Mouse (Mus musculus): ENCODE measurements at regions not wholly inside any gene's neighbourhood (a gene's known extent, or its start where the extent isn't known, plus 50 kb on each side); places are given as distances from the start of the nearest gene placed in this dataset.
A peak's percentile ranks its signal among the peaks of the same experiment; 100 is the strongest.

- no peaks in the 10 kb centered on the region for H3K36me3 ChIP-seq
- peaks cover 27% of the 10 kb centered on the region for H3K4me1 ChIP-seq (replicated peaks)
- H3K27me3 ChIP-seq (ENCODE audit: insufficient read depth, poor library complexity, severe bottlenecking): no peaks in the 10 kb centered on the region
- WGBS: 8% methylated on average over 6 of the region's 6 CpGs
- peak overlapping the region; percentile 21 for H3K4me3 ChIP-seq
- H3K9me3 ChIP-seq: no peaks in the 10 kb centered on the region
- DNase-seq (ENCODE audit: low spot score): peak; percentile 70
- H3K27ac ChIP-seq: peak overlapping the region; percentile 81
Observed at GRCm38 (mm10) chr13:37541674-37542073, 196.7 kb downstream of the Ly86 start.

- Histone ChIP-seq H3K4me1 (replicated peaks) (peaks cover 31% of the 10 kb centered on the region), H3K36me3 (no peaks in the 10 kb centered on the region), H3K4me3 (no peak overlapping the region), H3K27ac (no peak overlapping the region), H3K27me3 (ENCODE audit: insufficient read depth, poor library complexity, severe bottlenecking) (no peaks in the 10 kb centered on the region), H3K9me3 (no peaks in the 10 kb centered on the region)
- 89% methylated on average over 13 of the region's 13 CpGs for WGBS
- DNase-seq (ENCODE audit: low spot score): no peak
Observed at GRCm38 (mm10) chr13:37542744-37543196, 197.8 kb downstream of the Ly86 start.

- Histone ChIP-seq H3K27ac (no peak overlapping the region), H3K4me3 (no peak overlapping the region), H3K36me3 (no peaks in the 10 kb centered on the region), H3K9me3 (no peaks in the 10 kb centered on the region), H3K27me3 (ENCODE audit: insufficient read depth, poor library complexity, severe bottlenecking) (no peaks in the 10 kb centered on the region), H3K4me1 (replicated peaks) (peaks cover 35% of the 10 kb centered on the region)
- no peak for DNase-seq (ENCODE audit: low spot score)
- 84% methylated on average over 3 of the region's 3 CpGs for WGBS
Observed at GRCm38 (mm10) chr13:37543788-37544187, 198.8 kb downstream of the Ly86 start.

GRCm38 (mm10) chr13:37544696-37545095, 199.7 kb downstream of the Ly86 start:
- no peak overlapping the region for H3K4me3 ChIP-seq
- DNase-seq (ENCODE audit: low spot score): no peak
- WGBS: 93% methylated on average over 2 of the region's 2 CpGs
- H3K27me3 ChIP-seq (ENCODE audit: insufficient read depth, poor library complexity, severe bottlenecking): no peaks in the 10 kb centered on the region
- H3K9me3 ChIP-seq: no peaks in the 10 kb centered on the region
- H3K36me3 ChIP-seq: no peaks in the 10 kb centered on the region
- H3K4me1 ChIP-seq (replicated peaks): peaks cover 35% of the 10 kb centered on the region
- H3K27ac ChIP-seq: no peak overlapping the region

- Histone ChIP-seq H3K27ac (no peak overlapping the region; the same call in 1 of the 2 replicates), H3K9me3 (no peaks in the 10 kb centered on the region), H3K27me3 (ENCODE audit: insufficient read depth, poor library complexity, severe bottlenecking) (no peaks in the 10 kb centered on the region), H3K4me1 (replicated peaks) (peaks cover 36% of the 10 kb centered on the region), H3K36me3 (no peaks in the 10 kb centered on the region), H3K4me3 (no peak overlapping the region)
- DNase-seq (ENCODE audit: low spot score): no peak
- WGBS: 76% methylated on average over 3 of the region's 3 CpGs
Observed at GRCm38 (mm10) chr13:37546556-37546955, 201.5 kb downstream of the Ly86 start.

- no peaks in the 10 kb centered on the region for H3K36me3 ChIP-seq
- no peaks in the 10 kb centered on the region for H3K27me3 ChIP-seq (ENCODE audit: insufficient read depth, poor library complexity, severe bottlenecking)
- 84% methylated on average over 4 of the region's 4 CpGs for WGBS
- H3K4me1 ChIP-seq (replicated peaks): peaks cover 23% of the 10 kb centered on the region
- H3K9me3 ChIP-seq: no peaks in the 10 kb centered on the region
- H3K27ac ChIP-seq: no peak overlapping the region
- DNase-seq (ENCODE audit: low spot score): no peak
- H3K4me3 ChIP-seq: no peak overlapping the region
Observed at GRCm38 (mm10) chr13:37550584-37550983, 205.6 kb downstream of the Ly86 start.

GRCm38 (mm10) chr13:37553392-37553791, 208.4 kb downstream of the Ly86 start:
- no peak for DNase-seq (ENCODE audit: low spot score)
- H3K27ac ChIP-seq: no peak overlapping the region
- no peaks in the 10 kb centered on the region for H3K9me3 ChIP-seq
- no peaks in the 10 kb centered on the region for H3K36me3 ChIP-seq
- no peak overlapping the region for H3K4me3 ChIP-seq
- no peaks in the 10 kb centered on the region for H3K27me3 ChIP-seq (ENCODE audit: insufficient read depth, poor library complexity, severe bottlenecking)
- peaks cover 15% of the 10 kb centered on the region for H3K4me1 ChIP-seq (replicated peaks)
- 68% methylated on average over 5 of the region's 5 CpGs for WGBS

GRCm38 (mm10) chr13:37557183-37557582, 212.2 kb downstream of the Ly86 start:
- no peak for DNase-seq (ENCODE audit: low spot score)
- 75% methylated on average over 8 of the region's 8 CpGs for WGBS
- Histone ChIP-seq H3K27me3 (ENCODE audit: insufficient read depth, poor library complexity, severe bottlenecking) (no peaks in the 10 kb centered on the region), H3K27ac (no peak overlapping the region), H3K9me3 (no peaks in the 10 kb centered on the region), H3K36me3 (no peaks in the 10 kb centered on the region), H3K4me3 (no peak overlapping the region), H3K4me1 (replicated peaks) (peaks cover 33% of the 10 kb centered on the region)

GRCm38 (mm10) chr13:37557766-37558165, 212.8 kb downstream of the Ly86 start:
- Histone ChIP-seq H3K27ac (no peak overlapping the region), H3K9me3 (no peaks in the 10 kb centered on the region), H3K27me3 (ENCODE audit: insufficient read depth, poor library complexity, severe bottlenecking) (no peaks in the 10 kb centered on the region), H3K4me3 (no peak overlapping the region), H3K36me3 (no peaks in the 10 kb centered on the region), H3K4me1 (replicated peaks) (peaks cover 39% of the 10 kb centered on the region)
- WGBS: 86% methylated on average over 5 of the region's 5 CpGs
- DNase-seq (ENCODE audit: low spot score): no peak

GRCm38 (mm10) chr13:37559056-37559455, 214.0 kb downstream of the Ly86 start:
- Histone ChIP-seq H3K9me3 (no peaks in the 10 kb centered on the region), H3K4me3 (no peak overlapping the region), H3K27me3 (ENCODE audit: insufficient read depth, poor library complexity, severe bottlenecking) (no peaks in the 10 kb centered on the region), H3K4me1 (replicated peaks) (peaks cover 43% of the 10 kb centered on the region), H3K36me3 (no peaks in the 10 kb centered on the region), H3K27ac (no peak overlapping the region)
- no peak for DNase-seq (ENCODE audit: low spot score)
- WGBS: 69% methylated on average over 5 of the region's 5 CpGs

- Histone ChIP-seq H3K27ac (no peak overlapping the region), H3K4me3 (no peak overlapping the region), H3K27me3 (ENCODE audit: insufficient read depth, poor library complexity, severe bottlenecking) (no peaks in the 10 kb centered on the region), H3K36me3 (no peaks in the 10 kb centered on the region), H3K9me3 (no peaks in the 10 kb centered on the region), H3K4me1 (replicated peaks) (peaks cover 43% of the 10 kb centered on the region)
- WGBS: 68% methylated on average over 7 of the region's 7 CpGs
- DNase-seq (ENCODE audit: low spot score): no peak
Observed at GRCm38 (mm10) chr13:37559706-37560313, 214.8 kb downstream of the Ly86 start.

- H3K27me3 ChIP-seq (ENCODE audit: insufficient read depth, poor library complexity, severe bottlenecking): no peaks in the 10 kb centered on the region
- H3K4me1 ChIP-seq (replicated peaks): peaks cover 43% of the 10 kb centered on the region
- no peaks in the 10 kb centered on the region for H3K36me3 ChIP-seq
- 44% methylated on average over 9 of the region's 9 CpGs for WGBS
- no peak overlapping the region for H3K4me3 ChIP-seq
- H3K27ac ChIP-seq: peak overlapping the region; percentile 62
- DNase-seq (ENCODE audit: low spot score): no peak
- H3K9me3 ChIP-seq: no peaks in the 10 kb centered on the region
Observed at GRCm38 (mm10) chr13:37560387-37560786, 215.4 kb downstream of the Ly86 start.

- no peaks in the 10 kb centered on the region for H3K27me3 ChIP-seq (ENCODE audit: insufficient read depth, poor library complexity, severe bottlenecking)
- no peak overlapping the region for H3K4me3 ChIP-seq
- 59% methylated on average over 3 of the region's 3 CpGs for WGBS
- H3K27ac ChIP-seq: peak overlapping the region; percentile 62
- no peaks in the 10 kb centered on the region for H3K36me3 ChIP-seq
- no peak for DNase-seq (ENCODE audit: low spot score)
- peaks cover 43% of the 10 kb centered on the region for H3K4me1 ChIP-seq (replicated peaks)
- H3K9me3 ChIP-seq: no peaks in the 10 kb centered on the region
Observed at GRCm38 (mm10) chr13:37560800-37561199, 215.8 kb downstream of the Ly86 start.

GRCm38 (mm10) chr13:37561437-37561836, 216.4 kb downstream of the Ly86 start:
- WGBS: 52% methylated on average over 2 of the region's 2 CpGs

More at GRCm38 (mm10) chr13:37561437-37561836, 216.4 kb downstream of the Ly86 start:
- H3K27ac ChIP-seq: peak overlapping the region; percentile 69; the same call in 1 of the 2 replicates
- peaks cover 43% of the 10 kb centered on the region for H3K4me1 ChIP-seq (replicated peaks)
- DNase-seq (ENCODE audit: low spot score): no peak
- H3K4me3 ChIP-seq: no peak overlapping the region
- no peaks in the 10 kb centered on the region for H3K9me3 ChIP-seq
- no peaks in the 10 kb centered on the region for H3K27me3 ChIP-seq (ENCODE audit: insufficient read depth, poor library complexity, severe bottlenecking)
- no peaks in the 10 kb centered on the region for H3K36me3 ChIP-seq

All from hindbrain, embryonic 10.5 days (tissue).